Mouse (Mus musculus): ENCODE measurements around the gene Rbm28. TPM values are rescaled to one million over a fixed set of nuclear protein-coding genes. Genes with fewer than 3 reads are reported as not detected.
A peak's percentile ranks its signal among the peaks of the same experiment; 100 is the strongest.

Gene Rbm28
- polyA plus RNA-seq, 2 experiments = 35.7 to 59.8 TPM

DNA sequence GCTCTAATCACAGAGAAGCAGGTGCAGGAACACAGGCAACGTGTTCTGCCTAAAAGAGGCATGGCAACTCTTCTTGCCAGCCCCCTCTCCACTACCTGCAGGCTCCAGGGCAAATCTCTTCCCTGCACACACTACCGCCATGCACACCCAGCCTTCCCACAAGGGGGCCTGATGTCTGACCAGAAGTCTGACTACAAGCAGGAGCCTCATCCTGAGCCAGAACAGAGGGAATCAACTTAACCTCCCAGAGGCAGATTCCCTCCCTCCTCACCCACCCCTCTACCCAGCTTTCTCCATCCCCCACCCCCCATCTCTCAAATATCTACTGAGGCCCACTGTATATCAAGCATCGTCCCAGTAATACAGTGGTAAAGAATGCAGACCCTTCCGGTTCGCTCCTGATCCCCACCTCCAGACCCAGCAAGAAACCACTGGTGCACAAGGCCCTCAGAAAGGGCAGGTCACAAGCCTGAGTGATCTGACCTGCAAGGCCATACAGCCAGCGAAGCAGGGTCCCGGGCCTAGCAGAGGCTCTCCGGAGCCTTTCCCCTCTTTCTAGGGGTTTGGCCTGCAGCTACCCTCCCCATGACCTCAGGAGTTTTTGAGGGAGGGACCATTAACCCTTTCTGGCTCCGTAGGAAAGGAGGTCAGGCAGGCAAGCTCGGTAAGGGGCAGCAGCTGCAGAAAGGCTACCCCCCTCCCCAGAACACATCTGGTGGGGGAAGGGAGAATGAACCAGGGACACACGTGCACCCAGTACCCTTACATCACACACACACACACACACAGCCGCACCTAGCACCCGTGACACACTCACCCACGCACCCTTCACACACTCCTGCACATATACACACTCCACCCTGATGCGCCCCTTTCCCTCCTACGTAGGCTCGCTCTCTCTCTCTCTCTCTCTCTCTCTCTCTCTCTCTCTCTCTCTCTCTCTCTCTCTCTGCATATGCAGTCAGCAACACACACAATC is 13.4 kb upstream of the Rbm28 start:
- Histone ChIP-seq H3K9ac (ENCODE audit: low read depth, low read length, severe bottlenecking) (peak overlapping the region; percentile 65; the same call in 1 of the 2 replicates), H3K4me3 (replicated peaks; ENCODE audit: low read length) (peak overlapping the region; percentile 60), H3K4me2 (replicated peaks; ENCODE audit: low read depth, low read length, severe bottlenecking) (peak overlapping the region; percentile 91), H3K36me3 (ENCODE audit: control insufficient read depth, insufficient read depth, low read length) (no peaks in the 10 kb centered on the region), H3K27me3 (ENCODE audit: control insufficient read depth, insufficient read depth, low read length) (peaks cover 11% of the 10 kb centered on the region), H3K9me3 (ENCODE audit: control insufficient read depth, low read length) (no peaks in the 10 kb centered on the region), H3K27ac (replicated peaks; ENCODE audit: low read depth, low read length) (no peak overlapping the region), H3K4me1 (ENCODE audit: control insufficient read depth, insufficient read depth, low read length) (peaks cover 4% of the 10 kb centered on the region; the same call in 1 of the 2 replicates)
- WGBS = 23% methylated on average over 17 of the region's 17 CpGs
- peak; percentile 27; the same call in 1 of the 2 replicates for ATAC-seq (ENCODE audit: low FRiP score, low read depth)
- no peak for TF ChIP-seq POLR2A (IDR thresholded peaks at IDR 0.05; ENCODE audit: borderline replicate concordance, extremely low read depth, insufficient read depth, insufficient read length)
- no peak for DNase-seq (ENCODE audit: low spot score)

DNA sequence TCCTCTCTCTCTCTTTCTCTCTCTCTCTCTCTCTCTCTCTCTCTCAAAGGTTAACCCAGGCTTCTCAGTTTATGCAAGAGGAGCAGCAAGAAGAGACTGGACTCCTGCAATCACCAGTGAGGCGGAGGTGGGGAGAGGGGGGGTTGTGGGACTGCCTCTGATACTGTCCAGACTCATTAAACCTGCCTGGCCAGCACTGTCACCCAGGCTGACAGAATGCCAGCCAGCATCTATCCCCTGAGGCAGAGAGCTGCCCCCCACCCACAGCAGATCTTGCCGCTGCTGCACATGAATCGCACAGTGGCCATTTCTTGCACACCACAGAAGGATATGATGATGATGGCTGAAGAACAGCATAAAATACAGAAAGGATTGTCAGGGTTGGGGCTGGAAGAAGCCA is 10.3 kb upstream of the Rbm28 start:
- Histone ChIP-seq H3K27me3 (ENCODE audit: control insufficient read depth, insufficient read depth, low read length) (peaks cover 25% of the 10 kb centered on the region), H3K4me3 (replicated peaks; ENCODE audit: low read length) (no peak overlapping the region), H3K9me3 (ENCODE audit: control insufficient read depth, low read length) (no peaks in the 10 kb centered on the region), H3K36me3 (ENCODE audit: control insufficient read depth, insufficient read depth, low read length) (no peaks in the 10 kb centered on the region), H3K9ac (ENCODE audit: low read depth, low read length, severe bottlenecking) (no peak overlapping the region), H3K4me1 (ENCODE audit: control insufficient read depth, insufficient read depth, low read length) (peaks cover 4% of the 10 kb centered on the region; the same call in 1 of the 2 replicates), H3K27ac (replicated peaks; ENCODE audit: low read depth, low read length) (no peak overlapping the region), H3K4me2 (replicated peaks; ENCODE audit: low read depth, low read length, severe bottlenecking) (no peak overlapping the region)
- 42% methylated on average over 3 of the region's 3 CpGs for WGBS
- no peak for ATAC-seq (ENCODE audit: low FRiP score, low read depth)
- no peak for DNase-seq (ENCODE audit: low spot score)
- no peak for TF ChIP-seq POLR2A (IDR thresholded peaks at IDR 0.05; ENCODE audit: borderline replicate concordance, extremely low read depth, insufficient read depth, insufficient read length)

DNA sequence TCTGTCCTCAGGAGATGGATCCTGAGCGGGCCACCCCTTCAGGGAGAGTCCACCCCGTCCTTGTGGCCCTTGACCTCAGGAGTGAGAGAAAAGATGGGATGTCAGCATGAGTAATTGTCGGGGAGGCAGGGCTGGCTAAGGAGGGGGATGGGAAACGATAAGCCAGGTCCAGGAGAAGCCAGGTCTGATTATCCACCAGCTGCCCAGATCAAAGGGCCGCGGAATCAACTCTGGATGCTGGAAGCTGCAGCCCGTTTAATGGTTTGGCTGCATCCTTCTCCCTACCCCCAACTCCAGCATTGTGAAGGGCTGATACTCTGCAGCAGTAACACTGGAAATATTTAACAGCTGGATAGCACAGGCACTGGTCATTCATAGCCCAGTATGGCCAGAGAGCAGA is 9.6 kb upstream of the Rbm28 start:
- Histone ChIP-seq H3K27ac (replicated peaks; ENCODE audit: low read depth, low read length) (no peak overlapping the region), H3K27me3 (ENCODE audit: control insufficient read depth, insufficient read depth, low read length) (peaks cover 32% of the 10 kb centered on the region), H3K9me3 (ENCODE audit: control insufficient read depth, low read length) (no peaks in the 10 kb centered on the region), H3K9ac (ENCODE audit: low read depth, low read length, severe bottlenecking) (no peak overlapping the region), H3K4me1 (ENCODE audit: control insufficient read depth, insufficient read depth, low read length) (peaks cover 4% of the 10 kb centered on the region; the same call in 1 of the 2 replicates), H3K4me3 (replicated peaks; ENCODE audit: low read length) (no peak overlapping the region), H3K36me3 (ENCODE audit: control insufficient read depth, insufficient read depth, low read length) (no peaks in the 10 kb centered on the region), H3K4me2 (replicated peaks; ENCODE audit: low read depth, low read length, severe bottlenecking) (no peak overlapping the region)
- TF ChIP-seq POLR2A (IDR thresholded peaks at IDR 0.05; ENCODE audit: borderline replicate concordance, extremely low read depth, insufficient read depth, insufficient read length) = no peak
- DNase-seq (ENCODE audit: low spot score) (no peak), ATAC-seq (ENCODE audit: low FRiP score, low read depth) (no peak)
- 10% methylated on average over 7 of the region's 7 CpGs for WGBS

DNA sequence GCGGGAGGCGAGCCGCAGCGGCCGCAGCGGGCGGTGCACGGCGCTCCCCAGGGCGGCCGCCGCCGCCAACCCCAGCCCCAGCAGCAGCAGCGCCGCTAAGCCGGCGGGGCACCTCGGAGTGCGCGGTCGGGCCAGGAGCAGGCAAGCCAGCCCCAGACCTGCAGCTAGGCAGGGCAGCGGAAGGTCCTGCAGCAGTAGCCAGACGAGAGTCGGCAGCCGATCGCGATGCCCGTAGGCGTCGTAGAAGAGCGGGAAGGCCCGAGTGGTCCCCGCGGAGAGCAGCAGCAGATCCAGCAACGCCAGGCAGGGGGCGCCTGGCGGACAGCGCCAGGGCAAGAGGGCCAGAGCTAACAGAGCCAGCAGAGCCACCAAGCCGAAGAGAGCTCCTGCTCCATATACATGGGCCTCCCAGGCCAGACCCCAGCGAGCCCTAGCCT is 6.2 kb upstream of the Rbm28 start:
- peak; percentile 79 for ATAC-seq (ENCODE audit: low FRiP score, low read depth)
- peak overlapping the region; percentile 100 for H3K4me2 ChIP-seq (replicated peaks; ENCODE audit: low read depth, low read length, severe bottlenecking)

DNA sequence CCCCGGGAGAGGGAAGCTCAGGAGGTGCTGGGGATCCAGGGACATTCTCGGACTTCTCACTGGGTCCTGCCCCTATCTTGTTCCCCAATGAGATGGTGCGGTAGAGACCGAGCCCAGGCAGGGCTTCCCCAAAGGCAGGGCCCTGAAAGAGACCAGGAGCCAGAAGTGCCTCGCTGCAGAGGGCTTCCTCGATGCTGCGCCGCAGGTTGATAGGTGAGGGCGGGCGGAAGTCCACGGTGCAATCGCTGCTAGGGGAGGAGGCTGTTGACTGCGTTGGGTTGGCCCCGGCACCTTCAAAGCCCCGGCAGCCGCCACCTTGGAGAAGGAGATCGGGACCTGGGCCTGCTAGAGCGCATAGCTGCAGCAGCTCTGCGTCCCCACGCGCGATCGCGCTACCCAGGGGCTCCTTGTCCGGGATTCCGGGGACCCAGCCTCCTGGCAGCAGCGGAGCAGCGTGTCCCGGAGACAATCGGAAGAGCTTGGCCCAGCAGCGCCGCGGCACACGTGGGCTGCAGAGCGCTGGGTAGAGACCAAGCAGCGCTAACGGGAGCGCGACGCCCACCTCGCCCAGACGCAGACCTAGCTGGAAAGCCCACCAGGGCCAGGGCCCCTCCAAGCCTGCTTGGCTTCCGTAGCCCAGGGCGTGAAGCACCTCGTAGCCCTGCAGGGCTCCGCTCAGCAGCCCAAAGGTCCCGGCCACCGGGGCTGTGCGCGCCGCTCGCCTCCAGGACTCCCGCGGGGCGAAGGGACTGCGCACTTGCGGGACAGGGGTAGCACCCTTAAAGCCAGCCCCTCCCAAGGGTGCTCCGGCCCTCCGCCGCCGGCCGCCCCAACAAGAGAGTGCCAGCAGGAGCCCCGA is 5.5 kb upstream of the Rbm28 start:
- ATAC-seq (ENCODE audit: low FRiP score, low read depth) (peak; percentile 23), DNase-seq (ENCODE audit: low spot score) (no peak)
- H3K36me3 ChIP-seq (ENCODE audit: control insufficient read depth, insufficient read depth, low read length) = no peaks in the 10 kb centered on the region
- peaks cover 49% of the 10 kb centered on the region for H3K27me3 ChIP-seq (ENCODE audit: control insufficient read depth, insufficient read depth, low read length)
- H3K27ac ChIP-seq (replicated peaks; ENCODE audit: low read depth, low read length) = no peak overlapping the region
- under 1% methylated on average over 54 of the region's 63 CpGs for WGBS
- peak overlapping the region; percentile 52 for H3K4me3 ChIP-seq (replicated peaks; ENCODE audit: low read length)
- no peaks in the 10 kb centered on the region for H3K4me1 ChIP-seq (ENCODE audit: control insufficient read depth, insufficient read depth, low read length)
- H3K9ac ChIP-seq (ENCODE audit: low read depth, low read length, severe bottlenecking) = peak overlapping the region; percentile 53
- H3K9me3 ChIP-seq (ENCODE audit: control insufficient read depth, low read length) = no peaks in the 10 kb centered on the region
- H3K4me2 ChIP-seq (replicated peaks; ENCODE audit: low read depth, low read length, severe bottlenecking) = peak overlapping the region; percentile 100
- TF ChIP-seq POLR2A (IDR thresholded peaks at IDR 0.05; ENCODE audit: borderline replicate concordance, extremely low read depth, insufficient read depth, insufficient read length) = no peak

More for the DNA sequence above, 6.2 kb upstream of the Rbm28 start:
- H3K27me3 ChIP-seq (ENCODE audit: control insufficient read depth, insufficient read depth, low read length) = peaks cover 49% of the 10 kb centered on the region
- no peak overlapping the region for H3K27ac ChIP-seq (replicated peaks; ENCODE audit: low read depth, low read length)
- H3K9ac ChIP-seq (ENCODE audit: low read depth, low read length, severe bottlenecking) = peak overlapping the region; percentile 53
- no peaks in the 10 kb centered on the region for H3K9me3 ChIP-seq (ENCODE audit: control insufficient read depth, low read length)
- H3K4me1 ChIP-seq (ENCODE audit: control insufficient read depth, insufficient read depth, low read length) = no peaks in the 10 kb centered on the region
- WGBS = 5% methylated on average over 30 of the region's 40 CpGs
- peak; percentile 68 for DNase-seq (ENCODE audit: low spot score)
- TF ChIP-seq POLR2A (IDR thresholded peaks at IDR 0.05; ENCODE audit: borderline replicate concordance, extremely low read depth, insufficient read depth, insufficient read length) = no peak
- no peaks in the 10 kb centered on the region for H3K36me3 ChIP-seq (ENCODE audit: control insufficient read depth, insufficient read depth, low read length)
- H3K4me3 ChIP-seq (replicated peaks; ENCODE audit: low read length) = peak overlapping the region; percentile 52
